Mouse (Mus musculus) cerebellum, adult 2 months (tissue): ENCODE measurements around the gene Cd40lg.

Source experiments
- CTCF ChIP-seq: fragments of 200-500 bp; IDR thresholded peaks from 2 replicates; pipeline ENCODE4 v1.5.1; 2011; ENCODE audit warnings: low read depth, mild to moderate bottlenecking, control low read depth, low read length, moderate library complexity, borderline replicate concordance; ENCODE audit not compliant: insufficient read depth
- POLR2A ChIP-seq: fragments of 200-500 bp; IDR thresholded peaks from 2 replicates; pipeline ENCODE4 v1.6.1; 2011; ENCODE audit warnings: low read length, control low read depth, borderline replicate concordance; ENCODE audit not compliant: insufficient read depth

GRCm38 (mm10) chrX:57223301-57223700 is 11.4 kb downstream of the Cd40lg start:
- TF ChIP-seq CTCF (no peak), POLR2A (no peak)
